Mouse (Mus musculus) T-helper 17 cell (primary cell): ENCODE data around the gene Tnfsf14.

Experiments used
- in situ Hi-C, 2 experiments: fragments of 300-600 bp; cut with MboI, MseI; formaldehyde crosslinking; loops; 1 replicate in 1 of 2; 2 replicates in 1 of 2; pipeline ENCODE4 v1.15.1; 2025; ENCODE audit warnings: high pct_unique_total_duplicates in 2 of 2

Tnfsf14 gene

GRCm38 (mm10) chr17:57207938-57208337, 14.0 kb upstream of the Tnfsf14 start:
- in situ Hi-C loops: loop anchor here in 1 of 2 experiments (25.0 kb wide), 1 partner anchor 1704 kb away; no protein-coding TSS in a partner anchor

- in situ Hi-C loops: loop anchor here in 1 of 2 experiments (25.0 kb wide), 1 partner anchor 1710 kb away; no protein-coding TSS in a partner anchor
These were observed 8.1 kb upstream of the Tnfsf14 start for GRCm38 (mm10) chr17:57201841-57202724.

GRCm38 (mm10) chr17:57198252-57198651, 4.3 kb upstream of the Tnfsf14 start:
- in situ Hi-C loops: loop anchor here in 1 of 2 experiments (25.0 kb wide), 1 partner anchor 936 kb away; the partner anchor contains the start of gene Fem1a

- in situ Hi-C loops: loop anchor here in 1 of 2 experiments (25.0 kb wide), 1 partner anchor 933 kb away; the partner anchor contains the start of gene Fem1a
These were observed 1.5 kb upstream of the Tnfsf14 start for GRCm38 (mm10) chr17:57195326-57196010.

GRCm38 (mm10) chr17:57194771-57195170, 794 bp upstream of the Tnfsf14 start:
- in situ Hi-C loops: loop anchor here in 1 of 2 experiments (25.0 kb wide), 1 partner anchor 932 kb away; the partner anchor contains the start of gene Fem1a

- in situ Hi-C loops: loop anchor here in 1 of 2 experiments (25.0 kb wide), 1 partner anchor 926 kb away; the partner anchor contains the start of gene Fem1a
These were observed 5.3 kb downstream of the Tnfsf14 start for GRCm38 (mm10) chr17:57188510-57189192.

- in situ Hi-C loops: loop anchor here in 1 of 2 experiments (25.0 kb wide), 1 partner anchor 923 kb away; the partner anchor contains the start of gene Fem1a
These were observed 8.3 kb downstream of the Tnfsf14 start for GRCm38 (mm10) chr17:57185641-57186040.

- in situ Hi-C loops: loop anchor here in 1 of 2 experiments (25.0 kb wide), 1 partner anchor 921 kb away; the partner anchor contains the start of gene Fem1a
These were observed 11.1 kb downstream of the Tnfsf14 start for GRCm38 (mm10) chr17:57182871-57183270.

- in situ Hi-C loops: loop anchor here in 1 of 2 experiments (25.0 kb wide), 1 partner anchor 918 kb away; the partner anchor contains the start of gene Fem1a
These were observed 13.6 kb downstream of the Tnfsf14 start for GRCm38 (mm10) chr17:57180363-57180762.

- in situ Hi-C loops: loop anchor here in 1 of 2 experiments (5.0 kb wide), 1 partner anchor 121 kb away; no protein-coding TSS in a partner anchor
These were observed 20.6 kb downstream of the Tnfsf14 start for GRCm38 (mm10) chr17:57173351-57173750.

GRCm38 (mm10) chr17:57172378-57172777, 21.6 kb downstream of the Tnfsf14 start:
- in situ Hi-C loops: loop anchor here in 1 of 2 experiments (5.0 kb wide), 1 partner anchor 120 kb away; no protein-coding TSS in a partner anchor

- in situ Hi-C loops: loop anchor here in 1 of 2 experiments (5.0 kb wide), 1 partner anchor 118 kb away; no protein-coding TSS in a partner anchor
These were observed 23.2 kb downstream of the Tnfsf14 start for GRCm38 (mm10) chr17:57170616-57171260.

- in situ Hi-C loops: loop anchor here (5.0 kb wide), 3 partner anchors 70 to 170 kb away; partner anchors contain the start of gene Alkbh7 (in 1 of the 2)
These were observed 26.9 kb downstream of the Tnfsf14 start for GRCm38 (mm10) chr17:57166800-57167791.

GRCm38 (mm10) chr17:57153787-57154186, 40.2 kb downstream of the Tnfsf14 start:
- in situ Hi-C loops: no loop called here

GRCm38 (mm10) chr17:57153006-57153405, 41.0 kb downstream of the Tnfsf14 start:
- in situ Hi-C loops: no loop called here

GRCm38 (mm10) chr17:57148994-57149803, 44.8 kb downstream of the Tnfsf14 start, which contains the start of gene Cd70:
Gene Cd70 (minus strand): TSS chr17:57149777.
- in situ Hi-C loops: no loop called here

GRCm38 (mm10) chr17:57148343-57148742, 45.6 kb downstream of the Tnfsf14 start:
- in situ Hi-C loops: no loop called here

GRCm38 (mm10) chr17:57145115-57145514, 48.9 kb downstream of the Tnfsf14 start:
- in situ Hi-C loops: no loop called here
